Mouse (Mus musculus) forebrain, embryonic 12.5 days (tissue): ENCODE data around the gene Mex3d. TPM values are rescaled to one million over a fixed set of nuclear protein-coding genes. Genes with fewer than 3 reads are reported as not detected.
A peak's percentile ranks its signal among the peaks of the same experiment; 100 is the strongest.

Source experiments
- ATAC-seq: fragments of 200-750 bp; cut with Nextera tagmentation; 2 replicates; pipeline ENCODE4 v1.8.0; 2017; ENCODE audit warnings: moderate TSS enrichment; ENCODE audit not compliant: low FRiP score
- H3K27ac ChIP-seq: fragments of 300-500 bp; sonication (generic); 2 replicates; pipeline ENCODE4 v1.5.1; 2016; ENCODE audit warnings: mild to moderate bottlenecking
- H3K27me3 ChIP-seq: fragments of 300-500 bp; sonication (generic); 2 replicates; pipeline ENCODE4 v1.6.1; 2016; ENCODE audit warnings: mild to moderate bottlenecking
- H3K36me3 ChIP-seq: fragments of 300-500 bp; sonication (generic); replicated peaks from 2 replicates; pipeline ENCODE4 v1.6.1; 2016; ENCODE audit warnings: mild to moderate bottlenecking
- H3K4me1 ChIP-seq: fragments of 300-500 bp; sonication (generic); 2 replicates; pipeline ENCODE4 v1.6.1; 2016
- H3K4me2 ChIP-seq: fragments of 300-500 bp; sonication (generic); 2 replicates; pipeline ENCODE4 v1.6.1; 2016; ENCODE audit warnings: mild to moderate bottlenecking, moderate library complexity
- H3K4me3 ChIP-seq: fragments of 300-500 bp; sonication (generic); replicated peaks from 2 replicates; pipeline ENCODE4 v1.5.1; 2016; ENCODE audit warnings: mild to moderate bottlenecking
- H3K9ac ChIP-seq: fragments of 300-500 bp; sonication (generic); 2 replicates; pipeline ENCODE4 v1.6.1; 2016; ENCODE audit warnings: mild to moderate bottlenecking
- H3K9me3 ChIP-seq: fragments of 300-500 bp; sonication (generic); 2 replicates; pipeline ENCODE4 v1.6.1; 2016
- whole genome bisulfite sequencing: fragments of 180-500 bp; shearing (Covaris S2); methylation state at CpG from one replicate; pipeline ENCODE4 v1.1.7; 2016; 5-methylcytosine and 5-hydroxymethylcytosine counted together
- polyA plus RNA-seq: library from polyadenylated mRNA; unstranded; fragments of >200 nt; fragmentation: Nextera tagmentation; extraction: Ambion mirVana; gene quantifications from 2 replicates; pipeline ENCODE4 v1.2.1, GENCODE M21; 2016

The Mex3d gene
- polyA plus RNA-seq, 1 experiment from 2014 or later: 21.3 TPM

DNA sequence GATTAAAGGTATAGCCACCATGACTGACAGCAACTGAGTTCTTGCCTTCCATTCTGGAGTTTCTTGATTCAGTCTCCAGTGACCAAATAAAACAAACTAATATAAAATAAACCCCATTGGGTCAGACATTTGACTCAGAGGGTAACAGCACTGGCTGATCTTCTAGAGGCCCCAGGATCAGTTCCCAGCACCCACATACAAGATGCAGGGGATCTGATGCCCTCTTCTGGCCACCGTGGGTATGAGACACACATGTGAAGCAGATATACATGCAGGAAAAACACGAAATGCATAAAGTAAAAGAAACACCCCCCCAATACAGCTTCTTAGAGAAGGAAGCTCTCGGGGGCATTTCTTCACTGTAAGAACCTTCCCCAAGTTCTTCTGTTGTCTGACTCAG, 37.6 kb upstream of the Mex3d start:
- no peak overlapping the region for H3K4me2 ChIP-seq
- no peak overlapping the region for H3K4me3 ChIP-seq
- peaks cover 95% of the 10 kb centered on the region for H3K36me3 ChIP-seq
- no peak overlapping the region for H3K9ac ChIP-seq
- WGBS: 97% methylated on average over 3 of the region's 3 CpGs
- no peak overlapping the region for H3K27ac ChIP-seq
- H3K9me3 ChIP-seq: no peaks in the 10 kb centered on the region
- H3K27me3 ChIP-seq: no peaks in the 10 kb centered on the region
- no peak for ATAC-seq
- peaks cover 19% of the 10 kb centered on the region for H3K4me1 ChIP-seq

DNA sequence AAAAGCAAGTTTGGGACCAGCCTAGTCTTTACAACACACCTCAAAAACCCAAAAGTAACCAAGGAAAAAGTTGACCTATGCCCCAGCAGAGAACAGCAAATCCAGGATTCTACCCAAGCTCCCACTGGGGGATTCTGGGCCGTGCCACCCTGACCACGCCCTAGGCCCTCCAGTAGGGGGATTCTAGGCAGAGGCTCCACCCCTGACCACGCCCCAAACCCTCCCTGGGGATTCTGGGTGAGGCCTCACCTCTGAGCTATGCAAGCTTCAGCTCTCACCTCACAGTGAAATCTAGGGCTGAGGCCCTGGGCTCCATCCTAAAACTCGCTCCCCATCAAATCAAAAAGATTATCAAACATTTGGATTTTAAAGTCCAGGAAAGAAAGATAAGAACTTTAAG, 36.1 kb upstream of the Mex3d start:
- Histone ChIP-seq H3K4me1 (peaks cover 32% of the 10 kb centered on the region), H3K9me3 (no peaks in the 10 kb centered on the region), H3K27me3 (no peaks in the 10 kb centered on the region), H3K9ac (no peak overlapping the region), H3K4me2 (no peak overlapping the region), H3K36me3 (peaks cover 95% of the 10 kb centered on the region), H3K27ac (peak overlapping the region; percentile 42; the same call in 1 of the 2 replicates), H3K4me3 (no peak overlapping the region)
- WGBS: 52% methylated on average over 4 of the region's 4 CpGs
- ATAC-seq: 0 out of 2 replicates have a peak, but pooled peaks have one; percentile 21

DNA sequence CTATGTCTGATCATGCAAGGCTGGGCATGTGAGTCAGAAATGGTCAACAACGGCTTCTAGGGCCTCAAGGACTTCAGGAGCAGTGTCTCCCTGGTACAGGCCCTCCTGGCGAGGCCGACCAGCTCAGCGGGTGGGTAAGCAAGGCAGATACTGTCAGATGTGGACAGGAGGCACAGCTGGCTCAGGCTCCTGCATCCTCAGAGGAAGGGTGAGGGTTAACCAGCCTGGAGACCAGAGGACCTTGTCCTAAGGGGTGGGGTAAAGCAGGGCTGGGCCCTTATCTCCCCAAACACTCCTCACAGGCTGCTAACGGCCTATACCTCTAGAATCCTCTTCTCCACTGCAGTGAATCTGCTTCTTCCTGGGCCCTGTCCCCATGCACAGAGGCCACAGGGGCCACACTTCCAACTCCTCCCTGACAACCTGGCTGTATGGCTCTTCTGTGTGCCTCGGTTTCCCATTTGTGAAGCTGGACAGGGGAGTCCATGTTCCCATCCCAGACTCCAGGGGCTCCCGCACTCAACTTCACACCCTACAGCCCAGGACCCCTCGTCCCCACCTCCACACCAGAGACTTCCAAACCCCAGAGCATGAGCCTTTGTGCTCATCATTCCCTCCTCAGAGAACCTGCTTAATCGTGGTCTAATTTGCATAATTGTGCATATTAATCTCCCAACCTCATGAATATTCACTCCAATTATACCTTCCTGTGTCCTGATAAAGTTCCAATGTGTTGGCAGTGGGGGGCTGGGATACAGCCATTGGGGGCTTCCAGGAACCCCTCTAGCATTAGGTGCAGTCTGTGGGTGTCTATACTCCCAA, 34.4 kb upstream of the Mex3d start:
- no peak for ATAC-seq
- Histone ChIP-seq H3K4me1 (peaks cover 40% of the 10 kb centered on the region), H3K27ac (peak overlapping the region; percentile 62), H3K36me3 (peaks cover 96% of the 10 kb centered on the region), H3K9me3 (no peaks in the 10 kb centered on the region), H3K4me2 (no peak overlapping the region), H3K9ac (no peak overlapping the region), H3K4me3 (no peak overlapping the region), H3K27me3 (no peaks in the 10 kb centered on the region)
- 78% methylated on average over 9 of the region's 9 CpGs for WGBS

DNA sequence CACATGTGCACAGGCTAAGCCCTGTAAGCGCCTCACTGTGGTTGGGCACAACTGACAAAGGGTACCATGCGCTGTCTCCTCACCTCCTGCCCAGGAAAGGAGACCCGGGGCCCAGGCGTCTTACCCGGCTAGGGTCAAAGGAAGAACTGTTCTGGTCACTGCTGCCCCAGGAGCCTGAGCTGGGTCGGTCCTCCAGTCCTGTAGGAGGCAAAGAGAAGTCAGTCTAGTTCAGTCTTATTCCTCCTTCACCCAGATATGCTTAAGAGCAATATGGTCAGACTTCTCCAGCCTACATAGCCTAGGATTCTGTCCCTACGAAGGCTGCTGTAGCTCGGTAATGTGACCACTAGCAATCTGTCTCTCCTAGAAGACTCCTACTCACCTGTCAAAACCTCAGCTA, 33.7 kb upstream of the Mex3d start:
- Histone ChIP-seq H3K36me3 (peaks cover 96% of the 10 kb centered on the region), H3K4me1 (peaks cover 40% of the 10 kb centered on the region), H3K9ac (no peak overlapping the region), H3K4me2 (no peak overlapping the region), H3K27me3 (no peaks in the 10 kb centered on the region), H3K27ac (peak overlapping the region; percentile 62), H3K9me3 (no peaks in the 10 kb centered on the region), H3K4me3 (no peak overlapping the region)
- ATAC-seq: no peak
- WGBS: 94% methylated on average over 8 of the region's 8 CpGs

DNA sequence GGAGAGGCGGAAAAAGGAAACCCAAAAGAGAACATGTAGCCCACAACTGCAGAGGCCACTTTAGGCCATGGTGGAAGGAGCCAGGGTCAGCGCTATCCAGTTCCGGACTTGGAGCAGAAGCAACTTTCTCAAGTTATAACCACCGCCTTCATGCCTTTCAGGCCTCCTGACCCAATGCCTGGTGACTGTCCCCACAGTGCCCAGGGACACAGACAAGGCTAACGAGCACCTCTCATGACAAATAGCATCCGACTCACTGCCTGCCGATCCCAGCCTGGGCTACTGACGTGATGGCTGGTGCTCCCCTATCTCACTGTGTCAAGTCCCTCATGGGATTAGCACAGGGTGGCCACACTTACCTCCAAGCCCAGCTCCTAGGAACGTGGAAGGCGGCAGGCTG, 33.3 kb upstream of the Mex3d start:
- Histone ChIP-seq H3K9ac (no peak overlapping the region), H3K27ac (no peak overlapping the region; the same call in 1 of the 2 replicates), H3K4me2 (no peak overlapping the region), H3K27me3 (no peaks in the 10 kb centered on the region), H3K9me3 (no peaks in the 10 kb centered on the region), H3K4me1 (peaks cover 40% of the 10 kb centered on the region), H3K4me3 (no peak overlapping the region), H3K36me3 (peaks cover 96% of the 10 kb centered on the region)
- ATAC-seq: no peak
- 90% methylated on average over 10 of the region's 10 CpGs for WGBS

DNA sequence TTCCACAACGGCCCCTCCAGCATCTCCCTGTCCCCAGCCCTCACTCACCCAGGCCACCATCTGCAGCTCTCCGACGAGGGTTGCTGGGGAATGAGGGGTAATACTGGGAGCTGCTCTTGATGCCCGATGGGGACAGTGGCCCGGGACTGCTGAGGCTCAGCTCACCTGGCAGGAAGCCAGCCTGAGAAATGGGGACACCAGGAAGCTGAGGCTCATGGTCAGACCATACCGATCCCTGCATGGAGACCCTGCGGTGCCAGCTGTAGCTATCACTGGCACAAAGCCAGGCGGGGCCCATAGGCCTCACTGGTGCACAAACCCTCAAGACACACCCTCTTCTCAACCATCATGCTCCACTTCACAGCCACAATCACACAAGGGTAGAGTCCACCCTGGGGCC, 32.0 kb upstream of the Mex3d start:
- ATAC-seq: no peak
- Histone ChIP-seq H3K4me3 (no peak overlapping the region), H3K27me3 (no peaks in the 10 kb centered on the region), H3K27ac (peak overlapping the region; percentile 78), H3K9ac (no peak overlapping the region), H3K4me2 (no peak overlapping the region), H3K9me3 (no peaks in the 10 kb centered on the region), H3K4me1 (peaks cover 37% of the 10 kb centered on the region), H3K36me3 (peaks cover 96% of the 10 kb centered on the region)
- WGBS: 86% methylated on average over 8 of the region's 8 CpGs

DNA sequence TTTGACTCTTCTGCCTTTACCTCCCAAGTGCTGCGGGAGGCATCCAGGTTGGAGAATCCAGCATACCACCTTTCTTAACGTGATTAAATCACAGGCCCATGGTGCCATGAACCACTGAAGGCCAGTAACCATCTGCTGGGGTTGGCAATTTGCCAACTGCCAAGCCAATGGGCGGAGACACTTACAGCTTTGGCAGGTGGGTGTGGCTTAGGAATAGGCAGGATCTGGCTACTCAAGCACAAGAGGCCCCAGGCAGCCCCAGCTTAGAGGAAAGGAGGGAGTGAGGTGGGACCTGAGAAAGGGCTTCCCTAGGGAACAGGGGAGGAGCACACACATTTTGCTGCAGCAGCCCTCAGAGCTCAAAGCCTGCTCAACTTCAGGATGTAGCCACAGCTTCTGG, 30.9 kb upstream of the Mex3d start:
- Histone ChIP-seq H3K27ac (peak overlapping the region; percentile 78), H3K4me3 (no peak overlapping the region), H3K36me3 (peaks cover 98% of the 10 kb centered on the region), H3K9me3 (no peaks in the 10 kb centered on the region), H3K9ac (no peak overlapping the region), H3K4me1 (peaks cover 28% of the 10 kb centered on the region), H3K4me2 (no peak overlapping the region), H3K27me3 (no peaks in the 10 kb centered on the region)
- peak; percentile 40; the same call in 1 of the 2 replicates for ATAC-seq
- WGBS: 49% methylated on average over 3 of the region's 3 CpGs

DNA sequence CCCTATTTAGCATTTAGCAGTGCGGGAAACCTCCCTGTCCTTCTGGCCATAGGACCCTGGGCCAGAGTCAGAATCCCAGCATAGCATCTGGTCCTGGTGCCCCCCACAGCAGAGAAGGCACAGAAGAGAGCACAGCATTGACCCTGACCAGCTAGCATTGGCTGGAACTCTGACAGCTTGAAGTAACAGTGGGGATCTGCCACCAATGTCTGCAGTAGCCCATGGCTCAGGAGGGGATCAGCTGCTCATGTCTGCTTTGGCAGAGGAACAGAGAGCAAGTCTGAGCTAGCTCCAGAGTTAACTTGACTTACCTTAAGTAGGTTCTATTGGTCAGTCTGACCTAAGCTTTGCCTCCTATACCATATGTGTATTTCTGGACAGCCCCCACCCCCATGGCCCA, 30.4 kb upstream of the Mex3d start:
- Histone ChIP-seq H3K4me1 (peaks cover 28% of the 10 kb centered on the region), H3K9me3 (no peaks in the 10 kb centered on the region), H3K4me2 (no peak overlapping the region), H3K4me3 (no peak overlapping the region), H3K27ac (no peak overlapping the region; the same call in 1 of the 2 replicates), H3K36me3 (peaks cover 100% of the 10 kb centered on the region), H3K9ac (no peak overlapping the region), H3K27me3 (no peaks in the 10 kb centered on the region)
- ATAC-seq: peak; percentile 2; the same call in 1 of the 2 replicates
- WGBS: 92% methylated on average over 1 of the region's 1 CpGs

DNA sequence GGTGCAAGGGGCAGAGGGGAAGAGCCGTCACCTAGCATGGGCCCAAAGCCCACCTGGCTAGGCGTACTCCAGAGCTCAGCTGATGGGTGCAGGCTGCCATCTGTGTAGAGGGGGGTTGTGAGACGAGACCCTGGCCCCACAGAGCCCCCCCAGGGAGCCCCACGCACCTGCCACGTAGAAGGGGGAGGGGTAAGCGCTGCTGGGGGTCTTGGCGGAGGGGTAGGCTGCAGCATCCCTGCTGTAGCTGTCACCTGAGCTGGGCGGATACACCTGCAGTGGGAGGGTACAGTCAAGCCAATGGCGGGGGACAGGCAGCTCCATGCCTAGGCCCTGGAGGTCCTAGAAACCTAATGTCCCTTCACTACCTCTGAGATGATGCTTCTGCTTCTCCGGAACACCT, 29.9 kb upstream of the Mex3d start:
- H3K27ac ChIP-seq: peak overlapping the region; percentile 46; the same call in 1 of the 2 replicates
- no peaks in the 10 kb centered on the region for H3K9me3 ChIP-seq
- no peaks in the 10 kb centered on the region for H3K27me3 ChIP-seq
- ATAC-seq: no peak
- H3K9ac ChIP-seq: no peak overlapping the region
- 91% methylated on average over 10 of the region's 10 CpGs for WGBS
- peaks cover 26% of the 10 kb centered on the region for H3K4me1 ChIP-seq
- no peak overlapping the region for H3K4me2 ChIP-seq
- no peak overlapping the region for H3K4me3 ChIP-seq
- peaks cover 100% of the 10 kb centered on the region for H3K36me3 ChIP-seq

DNA sequence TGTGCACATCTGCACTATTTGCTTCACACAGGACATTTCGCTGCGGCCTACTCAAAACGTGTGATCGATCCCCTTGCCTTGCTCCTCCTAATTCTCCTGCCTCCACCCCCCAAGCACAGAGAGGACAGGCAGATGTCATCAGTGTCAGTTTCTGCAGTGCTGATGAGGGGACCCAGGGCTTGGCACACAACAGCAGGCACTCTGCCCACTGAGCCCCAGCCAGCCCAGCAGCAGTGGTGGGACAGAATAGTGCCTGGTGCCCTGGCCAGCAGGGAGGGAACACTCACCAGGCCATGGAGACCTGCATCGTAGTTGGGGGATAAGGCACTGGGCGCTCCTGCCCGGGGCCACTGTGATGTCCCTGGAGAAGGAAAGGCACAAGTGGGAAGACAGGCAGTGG, 28.1 kb upstream of the Mex3d start:
- no peak overlapping the region for H3K9ac ChIP-seq
- no peak overlapping the region for H3K4me3 ChIP-seq
- no peaks in the 10 kb centered on the region for H3K27me3 ChIP-seq
- no peaks in the 10 kb centered on the region for H3K9me3 ChIP-seq
- peaks cover 25% of the 10 kb centered on the region for H3K4me1 ChIP-seq
- peaks cover 100% of the 10 kb centered on the region for H3K36me3 ChIP-seq
- 94% methylated on average over 7 of the region's 7 CpGs for WGBS
- H3K27ac ChIP-seq: no peak overlapping the region
- no peak for ATAC-seq
- no peak overlapping the region for H3K4me2 ChIP-seq

DNA sequence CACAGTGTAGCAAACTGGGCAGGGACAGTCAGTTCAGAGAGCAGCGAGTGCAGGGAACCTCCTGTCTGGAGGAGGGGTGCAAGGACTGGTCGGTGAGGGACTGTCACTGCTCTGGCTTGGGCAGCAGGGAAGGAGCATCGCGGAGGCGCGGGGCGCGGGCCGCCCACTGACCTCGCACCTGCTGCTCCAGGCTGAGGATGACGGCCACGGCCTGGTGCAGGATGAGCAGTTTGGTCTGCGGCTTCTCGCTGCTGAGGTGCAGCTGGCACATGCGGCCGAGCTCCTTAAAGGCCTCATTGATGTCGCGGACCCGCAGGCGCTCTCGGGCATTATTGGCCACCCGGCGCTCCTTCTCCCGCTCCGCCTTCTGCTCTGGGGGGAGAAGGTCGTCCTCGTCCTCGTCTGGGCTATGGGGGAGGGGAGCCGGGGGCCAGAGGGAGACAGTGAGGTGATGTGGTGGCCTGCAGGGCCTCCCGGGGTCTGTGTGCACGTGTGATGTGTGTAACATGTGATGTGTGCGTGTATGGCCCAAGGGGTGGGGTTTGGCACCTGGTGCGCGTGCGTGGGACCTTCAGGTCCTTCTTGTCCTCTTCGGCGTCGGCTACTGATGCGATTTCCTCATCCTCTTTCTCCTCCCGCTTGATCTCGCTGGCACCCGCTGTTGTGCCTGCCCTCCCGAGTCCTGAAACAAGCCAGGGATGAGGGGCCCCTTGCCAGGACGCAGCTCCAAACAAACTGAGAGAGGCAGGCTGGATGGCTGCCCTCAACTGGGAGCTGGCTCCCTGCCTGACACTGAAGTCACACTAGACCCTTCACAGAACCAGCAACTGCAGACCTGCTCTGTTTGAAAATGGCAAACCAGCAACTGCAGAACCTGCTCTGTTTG, 25.4 kb upstream of the Mex3d start:
- ATAC-seq: no peak
- H3K9me3 ChIP-seq: no peaks in the 10 kb centered on the region
- H3K4me1 ChIP-seq: peaks cover 2% of the 10 kb centered on the region; the same call in 1 of the 2 replicates
- no peak overlapping the region for H3K4me3 ChIP-seq
- no peaks in the 10 kb centered on the region for H3K27me3 ChIP-seq
- H3K27ac ChIP-seq: no peak overlapping the region
- H3K9ac ChIP-seq: no peak overlapping the region
- H3K4me2 ChIP-seq: no peak overlapping the region
- 84% methylated on average over 44 of the region's 44 CpGs for WGBS
- peaks cover 88% of the 10 kb centered on the region for H3K36me3 ChIP-seq

DNA sequence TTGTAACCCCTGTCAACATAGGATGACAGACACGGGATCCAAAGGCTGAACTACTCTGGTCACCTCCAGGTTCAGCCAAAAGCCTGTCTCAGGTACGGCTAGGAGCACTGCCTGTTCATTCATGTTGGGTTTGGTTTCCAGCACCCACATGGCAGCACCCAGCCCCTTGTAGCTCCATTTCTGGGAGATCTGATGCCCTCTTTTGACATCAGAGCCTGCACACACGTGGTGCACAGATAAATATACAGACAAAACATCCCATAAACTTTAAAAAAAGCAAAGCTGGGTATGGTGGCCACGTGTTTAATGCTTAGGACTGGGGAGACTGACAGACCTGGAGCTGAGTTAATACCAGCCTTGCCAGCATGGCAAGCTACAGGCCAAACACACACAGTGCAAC, 20.5 kb upstream of the Mex3d start:
- Histone ChIP-seq H3K27me3 (no peaks in the 10 kb centered on the region), H3K27ac (no peak overlapping the region), H3K4me2 (no peak overlapping the region), H3K9me3 (peaks cover 5% of the 10 kb centered on the region; the same call in 1 of the 2 replicates), H3K9ac (no peak overlapping the region), H3K4me1 (peaks cover 31% of the 10 kb centered on the region), H3K36me3 (peaks cover 53% of the 10 kb centered on the region), H3K4me3 (no peak overlapping the region)
- WGBS: 48% methylated on average over 4 of the region's 4 CpGs
- ATAC-seq: no peak
